Mouse (Mus musculus): ENCODE results near the gene Fut4. TPM values are rescaled to one million over a fixed set of nuclear protein-coding genes. Genes with fewer than 3 reads are reported as not detected.

The Fut4 gene
- polyA plus RNA-seq, 1 experiment = 0.97 TPM

GRCm38 (mm10) chr9:14770803-14771471, 18.7 kb upstream of the Fut4 start, which contains the start of gene 1700012B09Rik:
Gene 1700012B09Rik (minus strand): TSS chr9:14771030.
- H3K4me1 ChIP-seq (ENCODE audit: control insufficient read depth, insufficient read depth, low read length) = no peaks in the 10 kb centered on the region
- no peak within 1 kb of the TSS for H3K4me3 ChIP-seq (ENCODE audit: insufficient read depth, low read depth, low read length)
- no peak for TF ChIP-seq POLR2A (IDR thresholded peaks at IDR 0.05; ENCODE audit: low read depth, low read length)
- TF ChIP-seq CTCF (conservative IDR thresholded peaks at IDR 0.05; ENCODE audit: insufficient read depth, insufficient read length, low read depth, low read length) = no peak
- no peaks in the 10 kb centered on the region for H3K36me3 ChIP-seq (ENCODE audit: control insufficient read depth, insufficient read depth, low read length)
- no peak for DNase-seq
- 25% methylated on average over 23 of the region's 23 CpGs for WGBS
- peaks cover 2% of the 10 kb centered on the region; the same call in 1 of the 2 replicates for H3K27me3 ChIP-seq (replicated peaks; ENCODE audit: control insufficient read depth, insufficient read depth, low read length)
- no peak within 1 kb of the TSS for H3K27ac ChIP-seq (ENCODE audit: insufficient read depth, low read depth, low read length)

- Histone ChIP-seq H3K4me1 (ENCODE audit: control insufficient read depth, insufficient read depth, low read length) (no peaks in the 10 kb centered on the region), H3K4me3 (ENCODE audit: insufficient read depth, low read depth, low read length) (no peak overlapping the region), H3K27ac (ENCODE audit: insufficient read depth, low read depth, low read length) (no peak overlapping the region), H3K27me3 (replicated peaks; ENCODE audit: control insufficient read depth, insufficient read depth, low read length) (peaks cover 2% of the 10 kb centered on the region; the same call in 1 of the 2 replicates), H3K36me3 (ENCODE audit: control insufficient read depth, insufficient read depth, low read length) (no peaks in the 10 kb centered on the region)
- no peak for TF ChIP-seq CTCF (conservative IDR thresholded peaks at IDR 0.05; ENCODE audit: insufficient read depth, insufficient read length, low read depth, low read length)
- no peak for TF ChIP-seq POLR2A (IDR thresholded peaks at IDR 0.05; ENCODE audit: low read depth, low read length)
- WGBS = 52% methylated on average over 6 of the region's 6 CpGs
- DNase-seq = no peak
Measured at GRCm38 (mm10) chr9:14769811-14770210, 17.6 kb upstream of the Fut4 start.

GRCm38 (mm10) chr9:14764765-14765164, 12.6 kb upstream of the Fut4 start:
- DNase-seq = peak; percentile 42
- no peak overlapping the region for H3K4me3 ChIP-seq (ENCODE audit: insufficient read depth, low read depth, low read length)
- no peaks in the 10 kb centered on the region for H3K27me3 ChIP-seq (replicated peaks; ENCODE audit: control insufficient read depth, insufficient read depth, low read length)
- TF ChIP-seq POLR2A (IDR thresholded peaks at IDR 0.05; ENCODE audit: low read depth, low read length) (no peak), CTCF (conservative IDR thresholded peaks at IDR 0.05; ENCODE audit: insufficient read depth, insufficient read length, low read depth, low read length) (peak; percentile 34)
- no peak overlapping the region for H3K27ac ChIP-seq (ENCODE audit: insufficient read depth, low read depth, low read length)
- H3K4me1 ChIP-seq (ENCODE audit: control insufficient read depth, insufficient read depth, low read length) = no peaks in the 10 kb centered on the region
- 21% methylated on average over 7 of the region's 7 CpGs for WGBS
- no peaks in the 10 kb centered on the region for H3K36me3 ChIP-seq (ENCODE audit: control insufficient read depth, insufficient read depth, low read length)

- Histone ChIP-seq H3K4me3 (ENCODE audit: insufficient read depth, low read depth, low read length) (no peak overlapping the region), H3K36me3 (ENCODE audit: control insufficient read depth, insufficient read depth, low read length) (no peaks in the 10 kb centered on the region), H3K4me1 (ENCODE audit: control insufficient read depth, insufficient read depth, low read length) (no peaks in the 10 kb centered on the region), H3K27me3 (replicated peaks; ENCODE audit: control insufficient read depth, insufficient read depth, low read length) (no peaks in the 10 kb centered on the region), H3K27ac (ENCODE audit: insufficient read depth, low read depth, low read length) (no peak overlapping the region)
- no peak for TF ChIP-seq POLR2A (IDR thresholded peaks at IDR 0.05; ENCODE audit: low read depth, low read length)
- TF ChIP-seq CTCF (conservative IDR thresholded peaks at IDR 0.05; ENCODE audit: insufficient read depth, insufficient read length, low read depth, low read length) = no peak
- DNase-seq = no peak
Measured at GRCm38 (mm10) chr9:14759261-14759660, 7.1 kb upstream of the Fut4 start.

- Histone ChIP-seq H3K36me3 (ENCODE audit: control insufficient read depth, insufficient read depth, low read length) (no peaks in the 10 kb centered on the region), H3K4me1 (ENCODE audit: control insufficient read depth, insufficient read depth, low read length) (no peaks in the 10 kb centered on the region), H3K27ac (ENCODE audit: insufficient read depth, low read depth, low read length) (no peak overlapping the region), H3K4me3 (ENCODE audit: insufficient read depth, low read depth, low read length) (no peak overlapping the region), H3K27me3 (replicated peaks; ENCODE audit: control insufficient read depth, insufficient read depth, low read length) (no peaks in the 10 kb centered on the region)
- TF ChIP-seq CTCF (conservative IDR thresholded peaks at IDR 0.05; ENCODE audit: insufficient read depth, insufficient read length, low read depth, low read length) (no peak), POLR2A (IDR thresholded peaks at IDR 0.05; ENCODE audit: low read depth, low read length) (no peak)
- 70% methylated on average over 7 of the region's 7 CpGs for WGBS
- DNase-seq = no peak
Measured at GRCm38 (mm10) chr9:14758590-14758989, 6.4 kb upstream of the Fut4 start.

GRCm38 (mm10) chr9:14754469-14754868, 2.3 kb upstream of the Fut4 start:
- H3K4me1 ChIP-seq (ENCODE audit: control insufficient read depth, insufficient read depth, low read length) = no peaks in the 10 kb centered on the region
- no peak for DNase-seq
- no peak overlapping the region for H3K4me3 ChIP-seq (ENCODE audit: insufficient read depth, low read depth, low read length)
- no peaks in the 10 kb centered on the region for H3K36me3 ChIP-seq (ENCODE audit: control insufficient read depth, insufficient read depth, low read length)
- H3K27ac ChIP-seq (ENCODE audit: insufficient read depth, low read depth, low read length) = no peak overlapping the region
- H3K27me3 ChIP-seq (replicated peaks; ENCODE audit: control insufficient read depth, insufficient read depth, low read length) = no peaks in the 10 kb centered on the region
- 89% methylated on average over 3 of the region's 3 CpGs for WGBS
- TF ChIP-seq POLR2A (IDR thresholded peaks at IDR 0.05; ENCODE audit: low read depth, low read length) = no peak
- no peak for TF ChIP-seq CTCF (conservative IDR thresholded peaks at IDR 0.05; ENCODE audit: insufficient read depth, insufficient read length, low read depth, low read length)

- Histone ChIP-seq H3K27me3 (replicated peaks; ENCODE audit: control insufficient read depth, insufficient read depth, low read length) (no peaks in the 10 kb centered on the region), H3K4me3 (ENCODE audit: insufficient read depth, low read depth, low read length) (no peak overlapping the region), H3K4me1 (ENCODE audit: control insufficient read depth, insufficient read depth, low read length) (no peaks in the 10 kb centered on the region), H3K27ac (ENCODE audit: insufficient read depth, low read depth, low read length) (no peak overlapping the region), H3K36me3 (ENCODE audit: control insufficient read depth, insufficient read depth, low read length) (no peaks in the 10 kb centered on the region)
- no peak for TF ChIP-seq CTCF (conservative IDR thresholded peaks at IDR 0.05; ENCODE audit: insufficient read depth, insufficient read length, low read depth, low read length)
- TF ChIP-seq POLR2A (IDR thresholded peaks at IDR 0.05; ENCODE audit: low read depth, low read length) = no peak
- no peak for DNase-seq
Measured at GRCm38 (mm10) chr9:14753947-14754346, 1.8 kb upstream of the Fut4 start.

All from kidney, adult 2 months (tissue).